Mouse (Mus musculus): ENCODE measurements around the gene Cnr1. TPM values are rescaled to one million over a fixed set of nuclear protein-coding genes. Genes with fewer than 3 reads are reported as not detected.

Cnr1 gene
- total RNA-seq, 2 experiments from 2014 or later: 0.14 to 0.40 TPM

DNA sequence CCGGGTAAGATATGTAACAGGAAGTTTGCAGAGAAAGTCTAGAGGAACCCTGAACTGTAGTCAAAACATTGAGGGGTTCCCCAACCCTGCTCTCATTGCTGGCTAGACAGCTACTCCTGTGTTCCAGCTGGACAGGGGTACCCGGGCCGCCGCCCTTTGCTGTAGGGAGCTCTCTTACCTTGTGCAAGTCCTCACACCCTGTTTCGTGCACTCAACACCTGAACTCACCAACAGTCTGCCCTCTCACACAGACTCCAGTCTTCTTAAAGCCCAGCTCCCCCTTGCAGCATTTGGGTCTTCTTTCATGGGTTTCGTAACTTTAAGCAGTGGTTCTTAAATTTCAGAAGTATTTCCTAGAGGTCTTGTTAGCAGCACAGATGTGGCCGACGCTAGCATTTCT lies 7.0 kb downstream of the Cnr1 start:
- DNase-seq: no peak
- intact Hi-C loops (cut with DNase I): no loop called here

DNA sequence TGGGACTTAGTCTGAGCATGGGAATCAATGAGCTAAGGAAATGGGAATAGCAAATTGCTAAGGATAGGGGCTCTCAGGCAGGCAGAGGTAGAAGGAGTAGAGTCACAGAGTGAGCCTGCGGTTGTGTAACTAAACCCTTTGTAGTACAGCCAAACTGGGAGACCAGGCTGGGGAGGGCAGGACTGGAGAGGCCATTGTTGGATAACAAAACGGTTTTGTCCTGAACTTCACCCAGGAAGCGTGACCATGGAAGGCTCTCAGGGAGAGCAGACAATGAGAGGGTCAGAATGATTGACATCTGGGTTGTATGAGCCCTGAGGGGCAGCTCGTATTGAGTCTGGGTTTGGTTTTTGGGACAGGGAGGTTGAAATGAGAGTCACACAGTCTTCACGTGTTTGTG lies 17.2 kb downstream of the Cnr1 start:
- DNase-seq: no peak
- intact Hi-C loops (cut with DNase I): no loop called here

DNA sequence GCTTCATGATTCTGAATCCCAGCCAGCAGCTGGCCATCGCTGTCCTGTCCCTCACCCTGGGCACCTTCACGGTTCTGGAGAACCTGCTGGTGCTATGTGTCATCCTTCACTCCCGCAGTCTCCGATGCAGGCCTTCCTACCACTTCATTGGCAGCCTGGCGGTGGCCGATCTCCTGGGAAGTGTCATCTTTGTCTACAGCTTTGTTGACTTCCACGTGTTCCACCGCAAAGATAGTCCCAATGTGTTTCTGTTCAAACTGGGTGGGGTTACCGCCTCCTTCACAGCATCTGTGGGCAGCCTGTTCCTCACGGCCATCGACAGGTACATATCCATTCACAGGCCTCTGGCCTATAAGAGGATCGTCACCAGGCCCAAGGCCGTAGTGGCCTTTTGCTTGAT lies 19.5 kb downstream of the Cnr1 start:
- intact Hi-C loops (cut with DNase I): no loop called here
- DNase-seq: no peak

DNA sequence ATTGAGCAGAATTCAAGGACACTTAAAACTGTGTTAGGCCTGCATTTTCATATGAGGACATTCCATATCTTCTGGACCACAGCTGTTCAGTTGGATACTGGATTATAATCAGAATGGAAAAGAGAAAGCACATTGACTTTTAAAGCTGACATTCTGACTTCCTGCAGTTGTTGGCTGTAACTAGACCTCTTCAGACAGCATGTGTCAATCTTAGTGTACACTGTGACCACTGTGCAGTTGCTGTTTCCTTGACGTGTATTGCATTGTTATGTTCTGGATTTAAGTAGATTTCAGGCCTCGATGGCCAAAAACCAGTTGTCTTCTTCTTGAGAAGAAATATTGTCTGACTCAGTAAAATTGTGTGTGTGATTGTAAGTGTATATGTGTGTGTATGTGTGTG lies 21.3 kb downstream of the Cnr1 start:
- no peak for DNase-seq
- intact Hi-C loops (cut with DNase I): no loop called here

DNA sequence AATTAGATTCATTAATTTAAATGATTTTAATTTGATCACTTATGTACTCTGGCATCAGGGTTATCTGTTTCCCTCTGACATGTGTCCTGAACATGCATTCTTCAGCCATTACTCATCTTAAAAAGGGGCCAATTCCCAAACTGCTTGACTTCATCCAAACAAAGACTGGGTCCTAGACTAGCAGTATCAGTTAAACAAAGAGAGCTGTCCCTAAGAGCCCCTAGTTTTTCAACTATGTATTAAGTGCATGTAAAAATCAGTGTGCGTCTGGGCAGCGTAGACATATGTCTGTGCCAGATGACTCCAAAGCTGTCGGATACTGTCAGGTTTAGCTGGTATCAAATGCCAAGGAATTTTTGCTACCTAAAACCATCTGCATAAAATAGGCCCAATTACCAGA lies 23.2 kb downstream of the Cnr1 start:
- intact Hi-C loops (cut with DNase I): no loop called here
- DNase-seq: no peak

DNA sequence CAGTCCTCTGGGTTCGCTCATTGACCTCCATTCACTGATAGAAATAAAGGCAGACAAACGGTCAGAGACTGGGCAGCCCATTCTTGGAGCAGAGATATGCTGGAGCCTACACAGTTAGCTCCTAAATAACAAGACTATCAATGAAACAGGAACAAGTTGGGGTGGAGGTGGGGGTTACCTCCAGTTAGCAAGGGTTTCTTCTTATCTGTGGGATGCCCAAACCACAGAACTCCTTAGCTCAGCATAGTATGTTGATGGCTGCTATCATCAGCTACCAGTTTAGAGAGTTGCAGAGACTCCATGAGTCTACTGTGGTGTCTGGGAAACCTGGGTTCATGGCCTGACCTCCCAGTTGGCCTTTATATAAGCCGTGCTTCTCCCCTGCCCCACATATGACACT lies 33.0 kb downstream of the Cnr1 start:
- intact Hi-C loops (cut with DNase I): no loop called here

DNA sequence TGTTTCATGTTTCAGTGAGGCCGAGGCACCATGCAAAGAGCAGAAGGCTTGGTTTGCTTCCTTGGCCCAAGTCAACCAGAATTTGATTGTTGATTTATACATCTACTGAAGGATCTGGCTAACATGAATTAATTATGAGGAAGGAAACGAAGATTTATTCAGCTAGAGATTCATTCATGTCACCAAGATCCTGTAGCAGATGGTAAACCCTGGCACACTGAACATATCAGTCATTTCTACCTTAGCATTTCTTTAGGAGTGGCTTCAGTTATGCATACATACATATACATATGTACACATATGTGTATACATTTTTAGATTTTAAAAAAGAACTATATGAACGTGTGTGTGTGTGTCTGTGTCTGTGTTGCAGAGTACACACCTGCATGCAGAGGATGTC lies 34.1 kb downstream of the Cnr1 start:
- no peak for DNase-seq
- intact Hi-C loops (cut with DNase I): no loop called here

More for the DNA sequence above, 33.0 kb downstream of the Cnr1 start:
- DNase-seq: no peak

DNA sequence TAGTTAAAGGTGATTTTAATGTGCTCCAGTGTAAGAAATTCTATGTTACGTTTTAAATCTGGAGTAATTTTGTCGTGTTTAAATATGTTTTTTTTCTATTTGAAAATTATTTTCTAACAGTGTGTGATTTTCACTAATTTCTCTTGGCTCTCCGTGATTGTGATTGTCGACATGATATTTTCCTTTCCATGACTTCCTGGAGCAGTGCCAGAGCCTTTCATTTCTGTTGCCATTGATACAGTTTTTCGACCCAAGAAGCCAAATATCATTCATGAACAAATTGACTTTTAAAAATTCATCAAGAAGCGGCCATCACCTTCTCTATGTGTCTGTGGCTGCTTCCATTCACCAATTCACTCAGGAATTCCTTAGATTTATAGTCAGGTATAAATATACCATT lies 35.4 kb downstream of the Cnr1 start:
- intact Hi-C loops (cut with DNase I): no loop called here
- DNase-seq: no peak

DNA sequence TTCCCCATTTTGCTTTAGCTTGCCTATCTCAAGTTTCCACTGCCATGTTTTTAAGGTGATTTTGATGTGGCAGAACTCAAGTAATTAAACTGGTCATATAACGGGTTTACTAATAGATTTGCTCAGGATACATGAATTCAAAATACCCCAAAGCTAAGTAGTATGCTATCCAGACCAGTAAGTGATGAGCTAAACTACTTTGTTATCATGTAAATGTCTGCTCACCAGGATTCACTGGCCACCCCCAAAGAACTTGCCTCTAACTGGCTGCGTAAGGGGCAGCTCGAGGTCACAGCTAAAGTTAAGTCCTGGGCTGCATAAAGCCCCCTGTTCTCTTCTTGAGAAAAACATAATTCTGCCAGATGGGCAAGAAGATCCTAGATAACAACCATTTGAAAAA lies 46.3 kb downstream of the Cnr1 start:
- DNase-seq: no peak
- intact Hi-C loops (cut with DNase I): no loop called here

DNA sequence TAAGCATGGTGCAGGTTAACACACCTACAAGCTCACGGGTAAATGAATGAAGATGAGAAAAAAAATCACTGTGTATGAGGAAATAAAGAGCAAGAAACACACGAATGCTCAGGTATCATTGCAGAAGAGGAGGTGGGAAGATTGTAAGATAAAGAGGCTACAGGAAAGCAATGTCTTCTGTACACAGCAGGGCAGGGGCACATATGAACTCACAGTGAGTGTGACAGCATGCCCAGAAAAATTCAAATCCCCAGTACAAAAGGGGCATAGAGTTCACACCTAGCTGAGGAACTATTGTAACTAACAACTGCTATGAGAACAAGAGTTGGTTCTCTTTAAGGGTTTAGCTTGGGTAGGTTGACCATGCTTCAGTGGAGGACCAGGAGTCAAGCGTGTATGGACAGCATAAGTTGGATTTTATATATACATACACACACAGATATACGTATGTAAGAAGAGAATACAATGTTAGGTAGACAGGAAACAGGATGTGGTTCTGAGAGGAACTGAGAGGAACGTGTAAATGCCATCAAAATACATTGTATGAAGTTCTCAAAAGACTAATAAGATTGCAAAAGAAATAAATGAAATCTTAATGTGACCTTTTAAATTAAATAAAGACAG lies 64.2 kb downstream of the Cnr1 start:
- intact Hi-C loops (cut with DNase I): no loop called here

DNA sequence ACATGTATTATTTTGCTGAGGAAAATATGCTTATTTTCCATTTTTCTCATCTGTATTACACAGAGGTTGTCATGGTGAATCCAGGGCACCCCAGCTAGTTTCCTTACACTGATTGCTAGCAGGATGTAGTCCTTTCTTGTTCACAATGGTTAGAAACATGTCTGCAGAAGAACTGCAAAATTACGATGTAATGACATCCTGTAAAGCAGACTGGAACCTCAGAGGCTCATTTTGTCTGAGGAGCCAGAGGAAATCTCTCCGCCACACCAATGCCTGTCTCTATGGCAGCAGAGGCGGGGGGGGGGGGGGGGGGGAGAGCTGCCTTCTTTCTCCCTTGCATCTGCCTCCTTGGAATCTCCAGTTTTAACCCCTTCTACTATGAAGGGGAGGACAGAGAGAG lies 68.3 kb downstream of the Cnr1 start:
- no peak for DNase-seq

More for the DNA sequence above, 64.2 kb downstream of the Cnr1 start:
- no peak for DNase-seq

DNA sequence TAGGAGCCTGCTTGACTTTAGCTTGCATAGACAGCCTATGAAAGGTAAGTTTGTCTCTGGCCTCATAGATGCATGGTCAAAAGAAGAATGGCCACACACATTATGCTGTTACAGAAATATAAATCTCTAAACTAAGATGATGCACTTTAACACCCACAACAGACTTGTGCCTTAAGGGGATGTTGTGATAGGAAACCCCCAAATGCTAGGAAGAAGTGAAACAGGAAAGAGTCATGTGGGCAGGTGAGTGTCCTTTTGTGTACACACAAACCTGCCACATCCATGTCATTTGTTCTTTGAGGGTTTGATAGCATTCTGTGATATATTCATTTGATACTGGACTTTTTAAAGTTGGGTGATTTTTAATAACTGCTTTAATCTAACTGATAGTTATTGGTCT lies 72.0 kb downstream of the Cnr1 start:
- DNase-seq: no peak
- intact Hi-C loops (cut with DNase I): no loop called here

More for the DNA sequence above, 68.3 kb downstream of the Cnr1 start:
- intact Hi-C loops (cut with DNase I): no loop called here

Other genes starting within 250 kb of the Cnr1 start
- not detected for gene Spaca1, start 125.6 kb downstream of the Cnr1 start, total RNA-seq (2021)